Mouse (Mus musculus): Measurements from ENCODE around the gene Cdk14. TPM values are rescaled to one million over a fixed set of nuclear protein-coding genes. Genes with fewer than 3 reads are reported as not detected.

The Cdk14 gene
- polyA plus RNA-seq, 1 experiment from 2014 or later, result 25.5 TPM

DNA sequence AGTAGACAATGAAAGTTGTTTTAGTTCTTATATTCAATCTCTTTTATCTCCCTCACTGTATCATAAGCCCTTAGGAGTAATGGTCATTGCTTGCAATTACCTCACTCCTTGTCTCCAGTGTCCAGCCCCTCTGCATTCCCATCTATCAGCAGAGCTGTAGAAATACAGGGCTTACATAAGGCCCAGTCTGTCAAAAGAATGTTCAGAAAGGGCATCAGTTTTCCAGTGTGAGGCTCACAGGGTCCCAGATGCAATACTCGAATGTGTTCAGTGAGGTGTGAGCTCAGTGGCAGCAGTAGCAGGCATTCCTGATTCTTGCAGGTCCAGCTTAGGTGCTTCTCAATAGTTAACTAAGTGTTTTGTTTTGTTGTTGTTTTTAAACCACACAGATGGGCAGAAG lies 365.8 kb downstream of the Cdk14 start:
- Histone ChIP-seq H3K4me2 (ENCODE audit: low read length) (no peak overlapping the region), H3K4me1 (replicated peaks; ENCODE audit: control insufficient read depth, insufficient read depth, low read length) (no peaks in the 10 kb centered on the region), H3K9me3 (ENCODE audit: control insufficient read depth, low read length) (no peaks in the 10 kb centered on the region), H3K27me3 (replicated peaks; ENCODE audit: control insufficient read depth, insufficient read depth, low read length) (no peaks in the 10 kb centered on the region), H3K4me3 (ENCODE audit: low read depth, low read length) (no peak overlapping the region), H3K27ac (ENCODE audit: low read depth) (no peak overlapping the region), H3K9ac (ENCODE audit: low read length) (no peak overlapping the region), H3K36me3 (ENCODE audit: control insufficient read depth, insufficient read depth, low read length) (no peaks in the 10 kb centered on the region)
- WGBS, result 56% methylated on average over 1 of the region's 1 CpGs
- DNase-seq (ENCODE audit: low spot score), result no peak
- ATAC-seq (replicated peaks; ENCODE audit: low FRiP score, low TSS enrichment, low read depth), result no peak

DNA sequence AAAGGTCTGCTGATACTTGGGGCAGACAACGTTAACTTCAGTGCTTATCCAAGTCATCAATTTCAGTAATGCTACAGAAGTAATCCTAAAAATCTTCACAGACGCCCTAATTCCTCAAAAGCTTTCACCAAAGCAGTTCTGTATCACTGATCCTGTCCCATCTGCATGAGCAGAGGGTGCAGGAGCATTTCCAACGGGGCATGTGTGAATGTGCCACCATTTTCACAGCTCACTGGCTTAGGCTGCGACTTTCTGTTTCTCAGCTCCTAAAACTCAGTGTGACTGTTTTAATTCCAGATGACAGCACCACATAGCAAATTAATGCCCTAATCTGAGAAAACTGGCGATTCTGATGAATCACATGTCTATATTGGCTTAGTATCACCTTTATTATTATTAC lies 375.8 kb downstream of the Cdk14 start:
- no peak overlapping the region for H3K4me3 ChIP-seq (ENCODE audit: low read depth, low read length)
- H3K27me3 ChIP-seq (replicated peaks; ENCODE audit: control insufficient read depth, insufficient read depth, low read length), result no peaks in the 10 kb centered on the region
- H3K4me2 ChIP-seq (ENCODE audit: low read length), result no peak overlapping the region
- no peak overlapping the region for H3K9ac ChIP-seq (ENCODE audit: low read length)
- ATAC-seq (replicated peaks; ENCODE audit: low FRiP score, low TSS enrichment, low read depth) (no peak), DNase-seq (ENCODE audit: low spot score) (no peak)
- H3K36me3 ChIP-seq (ENCODE audit: control insufficient read depth, insufficient read depth, low read length), result no peaks in the 10 kb centered on the region
- no peaks in the 10 kb centered on the region for H3K4me1 ChIP-seq (replicated peaks; ENCODE audit: control insufficient read depth, insufficient read depth, low read length)
- H3K9me3 ChIP-seq (ENCODE audit: control insufficient read depth, low read length), result no peaks in the 10 kb centered on the region
- H3K27ac ChIP-seq (ENCODE audit: low read depth), result no peak overlapping the region
- 68% methylated on average over 5 of the region's 5 CpGs for WGBS

DNA sequence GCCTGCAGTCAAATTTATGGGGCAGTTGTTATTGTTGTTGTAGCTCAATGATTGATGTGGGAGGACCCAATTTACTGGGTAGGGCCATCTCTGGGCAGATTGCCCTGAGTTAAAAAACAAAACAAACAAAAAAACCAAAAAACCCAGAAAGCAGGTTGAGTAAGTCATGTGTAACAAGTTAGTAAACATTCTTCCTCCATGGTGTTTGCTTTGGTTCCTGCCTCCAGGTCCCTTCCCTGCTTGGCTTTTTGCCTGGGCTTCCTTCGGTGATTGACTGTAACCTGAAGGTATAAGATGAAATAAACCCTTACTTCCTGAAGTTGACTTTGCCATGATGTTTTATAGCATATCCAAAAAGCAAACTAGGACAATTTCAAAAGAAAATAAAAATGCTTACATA lies 377.4 kb downstream of the Cdk14 start:
- Histone ChIP-seq H3K4me1 (replicated peaks; ENCODE audit: control insufficient read depth, insufficient read depth, low read length) (no peaks in the 10 kb centered on the region), H3K9ac (ENCODE audit: low read length) (no peak overlapping the region), H3K36me3 (ENCODE audit: control insufficient read depth, insufficient read depth, low read length) (no peaks in the 10 kb centered on the region), H3K27ac (ENCODE audit: low read depth) (no peak overlapping the region), H3K4me2 (ENCODE audit: low read length) (no peak overlapping the region), H3K4me3 (ENCODE audit: low read depth, low read length) (no peak overlapping the region), H3K27me3 (replicated peaks; ENCODE audit: control insufficient read depth, insufficient read depth, low read length) (no peaks in the 10 kb centered on the region), H3K9me3 (ENCODE audit: control insufficient read depth, low read length) (no peaks in the 10 kb centered on the region)
- DNase-seq (ENCODE audit: low spot score), result no peak
- 86% methylated on average over 1 of the region's 1 CpGs for WGBS
- ATAC-seq (replicated peaks; ENCODE audit: low FRiP score, low TSS enrichment, low read depth), result no peak

DNA sequence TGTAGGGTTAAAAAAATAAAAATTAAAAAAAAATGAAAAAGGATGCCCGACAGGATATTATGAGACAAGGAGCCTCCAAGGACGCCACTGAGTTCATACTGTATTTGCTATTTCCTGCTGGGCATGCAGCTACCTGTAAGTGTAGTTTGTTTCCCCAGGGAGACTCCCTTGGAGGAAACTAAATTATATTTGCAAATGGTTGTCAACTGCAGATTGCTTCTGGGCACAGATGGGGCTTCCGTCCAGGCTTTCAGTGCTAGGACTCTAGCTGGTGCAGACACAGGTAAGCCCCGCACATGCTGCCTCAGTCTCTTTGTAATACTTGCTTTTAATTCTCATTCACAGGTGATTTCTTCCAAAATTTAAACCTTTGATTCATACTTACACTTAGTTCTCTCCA lies 378.6 kb downstream of the Cdk14 start:
- no peaks in the 10 kb centered on the region for H3K27me3 ChIP-seq (replicated peaks; ENCODE audit: control insufficient read depth, insufficient read depth, low read length)
- H3K27ac ChIP-seq (ENCODE audit: low read depth), result no peak overlapping the region
- 81% methylated on average over 4 of the region's 4 CpGs for WGBS
- H3K4me3 ChIP-seq (ENCODE audit: low read depth, low read length), result no peak overlapping the region
- DNase-seq (ENCODE audit: low spot score) (no peak), ATAC-seq (replicated peaks; ENCODE audit: low FRiP score, low TSS enrichment, low read depth) (no peak)
- H3K4me1 ChIP-seq (replicated peaks; ENCODE audit: control insufficient read depth, insufficient read depth, low read length), result no peaks in the 10 kb centered on the region
- H3K4me2 ChIP-seq (ENCODE audit: low read length), result no peak overlapping the region
- H3K36me3 ChIP-seq (ENCODE audit: control insufficient read depth, insufficient read depth, low read length), result no peaks in the 10 kb centered on the region
- H3K9ac ChIP-seq (ENCODE audit: low read length), result no peak overlapping the region
- H3K9me3 ChIP-seq (ENCODE audit: control insufficient read depth, low read length), result no peaks in the 10 kb centered on the region

DNA sequence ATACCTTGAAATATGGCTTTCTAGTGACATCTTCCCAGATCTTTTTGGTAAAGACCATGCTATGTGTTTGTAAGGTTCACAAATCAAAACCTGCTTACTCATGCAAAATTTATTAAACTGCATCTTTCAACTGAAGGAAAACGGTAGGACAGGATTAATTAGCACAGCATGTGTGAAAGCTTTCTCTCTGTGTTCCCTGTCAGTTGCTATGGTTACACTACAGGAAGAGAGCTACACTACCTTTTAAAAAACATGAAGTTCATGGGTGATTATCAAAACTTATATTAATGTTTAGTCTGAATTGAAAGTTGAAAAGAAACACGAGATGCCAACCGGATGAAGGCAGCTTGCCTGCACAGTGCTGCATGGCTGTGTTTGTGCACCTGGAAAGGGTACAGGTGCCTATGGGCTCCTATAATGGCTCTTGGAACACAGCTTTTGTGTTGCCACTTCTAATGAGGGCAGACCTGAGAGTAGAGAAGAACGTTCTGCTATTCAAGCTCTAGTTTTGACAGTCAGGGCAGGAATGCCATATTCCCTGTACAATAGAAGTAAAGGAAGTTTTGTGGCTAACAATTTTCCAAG lies 380.3 kb downstream of the Cdk14 start:
- no peak for ATAC-seq (replicated peaks; ENCODE audit: low FRiP score, low TSS enrichment, low read depth)
- WGBS, result 76% methylated on average over 4 of the region's 4 CpGs
- no peak for DNase-seq (ENCODE audit: low spot score)
- Histone ChIP-seq H3K9me3 (ENCODE audit: control insufficient read depth, low read length) (no peaks in the 10 kb centered on the region), H3K9ac (ENCODE audit: low read length) (no peak overlapping the region), H3K4me2 (ENCODE audit: low read length) (no peak overlapping the region), H3K4me1 (replicated peaks; ENCODE audit: control insufficient read depth, insufficient read depth, low read length) (no peaks in the 10 kb centered on the region), H3K27ac (ENCODE audit: low read depth) (no peak overlapping the region), H3K27me3 (replicated peaks; ENCODE audit: control insufficient read depth, insufficient read depth, low read length) (no peaks in the 10 kb centered on the region), H3K36me3 (ENCODE audit: control insufficient read depth, insufficient read depth, low read length) (no peaks in the 10 kb centered on the region), H3K4me3 (ENCODE audit: low read depth, low read length) (no peak overlapping the region)

DNA sequence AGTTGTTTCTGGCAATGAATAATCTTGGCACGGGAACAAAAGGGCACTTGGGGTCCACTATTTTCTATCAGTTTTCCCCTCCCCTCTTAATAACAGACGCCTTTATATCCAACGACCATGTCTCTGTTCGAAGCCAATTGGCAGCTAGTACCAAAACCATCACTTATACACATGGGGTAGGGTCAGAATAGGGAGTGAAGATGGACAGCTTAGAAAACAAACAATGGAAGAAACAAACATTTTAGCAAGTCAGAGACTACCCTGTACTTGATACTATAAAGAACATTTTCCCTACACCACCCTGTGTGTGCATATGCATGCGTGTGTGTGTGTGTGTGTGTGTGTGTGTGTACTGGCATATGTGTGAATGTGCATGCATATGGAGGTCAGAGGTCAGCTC lies 386.7 kb downstream of the Cdk14 start:
- no peaks in the 10 kb centered on the region for H3K4me1 ChIP-seq (replicated peaks; ENCODE audit: control insufficient read depth, insufficient read depth, low read length)
- ATAC-seq (replicated peaks; ENCODE audit: low FRiP score, low TSS enrichment, low read depth) (no peak), DNase-seq (ENCODE audit: low spot score) (no peak)
- H3K27ac ChIP-seq (ENCODE audit: low read depth), result no peak overlapping the region
- no peak overlapping the region for H3K4me2 ChIP-seq (ENCODE audit: low read length)
- no peaks in the 10 kb centered on the region for H3K9me3 ChIP-seq (ENCODE audit: control insufficient read depth, low read length)
- H3K9ac ChIP-seq (ENCODE audit: low read length), result no peak overlapping the region
- no peak overlapping the region for H3K4me3 ChIP-seq (ENCODE audit: low read depth, low read length)
- no peaks in the 10 kb centered on the region for H3K27me3 ChIP-seq (replicated peaks; ENCODE audit: control insufficient read depth, insufficient read depth, low read length)
- H3K36me3 ChIP-seq (ENCODE audit: control insufficient read depth, insufficient read depth, low read length), result no peaks in the 10 kb centered on the region
- WGBS, result 79% methylated on average over 5 of the region's 5 CpGs

DNA sequence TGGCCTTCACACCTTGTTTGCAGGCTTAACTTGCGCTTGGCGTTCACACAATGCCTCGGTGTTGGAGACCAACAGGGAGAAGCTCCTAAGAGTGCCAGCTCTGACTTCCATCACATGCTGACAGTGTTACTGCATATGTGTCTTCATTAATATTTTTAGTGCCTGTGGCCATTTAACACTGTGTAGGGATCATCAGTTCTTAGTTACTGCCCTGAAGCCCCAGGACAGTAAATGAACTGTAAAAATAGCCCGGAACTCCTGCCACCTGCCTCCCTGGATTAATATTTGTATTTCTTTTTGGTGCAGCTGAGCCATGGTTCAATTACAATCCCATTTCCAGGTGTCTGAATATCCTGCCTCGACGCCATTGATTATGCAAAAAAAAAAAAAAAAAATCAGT lies 387.3 kb downstream of the Cdk14 start:
- H3K27ac ChIP-seq (ENCODE audit: low read depth), result no peak overlapping the region
- DNase-seq (ENCODE audit: low spot score) (no peak), ATAC-seq (replicated peaks; ENCODE audit: low FRiP score, low TSS enrichment, low read depth) (no peak)
- H3K9me3 ChIP-seq (ENCODE audit: control insufficient read depth, low read length), result no peaks in the 10 kb centered on the region
- no peaks in the 10 kb centered on the region for H3K4me1 ChIP-seq (replicated peaks; ENCODE audit: control insufficient read depth, insufficient read depth, low read length)
- H3K4me3 ChIP-seq (ENCODE audit: low read depth, low read length), result no peak overlapping the region
- H3K27me3 ChIP-seq (replicated peaks; ENCODE audit: control insufficient read depth, insufficient read depth, low read length), result no peaks in the 10 kb centered on the region
- H3K4me2 ChIP-seq (ENCODE audit: low read length), result no peak overlapping the region
- 79% methylated on average over 6 of the region's 6 CpGs for WGBS
- H3K9ac ChIP-seq (ENCODE audit: low read length), result no peak overlapping the region
- H3K36me3 ChIP-seq (ENCODE audit: control insufficient read depth, insufficient read depth, low read length), result no peaks in the 10 kb centered on the region

DNA sequence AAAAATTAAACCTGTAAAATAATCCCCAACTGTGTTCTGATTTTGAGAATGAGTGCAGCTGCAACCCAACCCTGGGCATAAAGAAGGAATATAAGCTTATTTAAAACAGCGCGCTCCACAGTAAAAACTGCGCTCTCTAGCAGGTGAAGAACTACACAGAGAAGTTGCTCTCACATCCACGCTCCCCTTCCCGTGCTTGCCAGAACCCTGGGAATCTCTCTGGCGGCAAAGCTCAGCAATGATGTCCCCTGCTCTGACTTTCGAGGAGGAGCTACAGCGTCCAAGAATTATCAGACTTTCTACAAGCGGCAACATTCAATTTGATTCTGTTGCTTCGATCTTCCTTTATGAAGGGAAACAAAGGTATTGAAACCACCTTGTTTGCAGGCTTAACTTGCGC lies 387.7 kb downstream of the Cdk14 start:
- no peak for DNase-seq (ENCODE audit: low spot score)
- no peaks in the 10 kb centered on the region for H3K36me3 ChIP-seq (ENCODE audit: control insufficient read depth, insufficient read depth, low read length)
- H3K4me3 ChIP-seq (ENCODE audit: low read depth, low read length), result no peak overlapping the region
- H3K9ac ChIP-seq (ENCODE audit: low read length), result no peak overlapping the region
- ATAC-seq (replicated peaks; ENCODE audit: low FRiP score, low TSS enrichment, low read depth), result no peak
- H3K27me3 ChIP-seq (replicated peaks; ENCODE audit: control insufficient read depth, insufficient read depth, low read length), result no peaks in the 10 kb centered on the region
- no peaks in the 10 kb centered on the region for H3K4me1 ChIP-seq (replicated peaks; ENCODE audit: control insufficient read depth, insufficient read depth, low read length)
- H3K4me2 ChIP-seq (ENCODE audit: low read length), result no peak overlapping the region
- no peaks in the 10 kb centered on the region for H3K9me3 ChIP-seq (ENCODE audit: control insufficient read depth, low read length)
- WGBS, result 81% methylated on average over 11 of the region's 11 CpGs
- H3K27ac ChIP-seq (ENCODE audit: low read depth), result no peak overlapping the region

DNA sequence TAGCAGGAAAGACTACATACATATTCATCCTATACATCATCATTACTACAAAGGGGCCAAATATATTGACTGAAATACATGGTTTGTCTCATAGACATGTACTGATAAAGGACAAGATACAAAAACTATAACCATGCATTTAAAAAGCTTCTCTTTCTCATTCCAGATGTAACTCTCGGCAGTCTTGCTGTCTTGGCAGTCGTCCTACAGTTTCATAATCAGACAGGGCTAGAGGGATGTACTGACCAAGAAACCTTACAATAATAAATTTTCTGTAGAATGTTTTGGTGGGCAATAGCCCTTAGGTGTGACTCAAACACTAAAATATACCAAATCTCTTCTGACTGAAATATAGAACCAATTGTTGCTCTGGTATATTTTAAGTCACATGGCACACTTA lies 389.7 kb downstream of the Cdk14 start:
- no peaks in the 10 kb centered on the region for H3K36me3 ChIP-seq (ENCODE audit: control insufficient read depth, insufficient read depth, low read length)
- no peak overlapping the region for H3K4me3 ChIP-seq (ENCODE audit: low read depth, low read length)
- H3K4me2 ChIP-seq (ENCODE audit: low read length), result no peak overlapping the region
- no peaks in the 10 kb centered on the region for H3K9me3 ChIP-seq (ENCODE audit: control insufficient read depth, low read length)
- H3K27ac ChIP-seq (ENCODE audit: low read depth), result no peak overlapping the region
- no peaks in the 10 kb centered on the region for H3K27me3 ChIP-seq (replicated peaks; ENCODE audit: control insufficient read depth, insufficient read depth, low read length)
- ATAC-seq (replicated peaks; ENCODE audit: low FRiP score, low TSS enrichment, low read depth) (no peak), DNase-seq (ENCODE audit: low spot score) (no peak)
- no peaks in the 10 kb centered on the region for H3K4me1 ChIP-seq (replicated peaks; ENCODE audit: control insufficient read depth, insufficient read depth, low read length)
- WGBS, result 76% methylated on average over 2 of the region's 2 CpGs
- H3K9ac ChIP-seq (ENCODE audit: low read length), result no peak overlapping the region
